Mouse (Mus musculus): ENCODE measurements around the gene Gclm. TPM values are rescaled to one million over a fixed set of nuclear protein-coding genes. Genes with fewer than 3 reads are reported as not detected.

Gclm gene
- 111 and 137 TPM in 2 replicates for polyA plus RNA-seq (2012; rRNA removed)

DNA sequence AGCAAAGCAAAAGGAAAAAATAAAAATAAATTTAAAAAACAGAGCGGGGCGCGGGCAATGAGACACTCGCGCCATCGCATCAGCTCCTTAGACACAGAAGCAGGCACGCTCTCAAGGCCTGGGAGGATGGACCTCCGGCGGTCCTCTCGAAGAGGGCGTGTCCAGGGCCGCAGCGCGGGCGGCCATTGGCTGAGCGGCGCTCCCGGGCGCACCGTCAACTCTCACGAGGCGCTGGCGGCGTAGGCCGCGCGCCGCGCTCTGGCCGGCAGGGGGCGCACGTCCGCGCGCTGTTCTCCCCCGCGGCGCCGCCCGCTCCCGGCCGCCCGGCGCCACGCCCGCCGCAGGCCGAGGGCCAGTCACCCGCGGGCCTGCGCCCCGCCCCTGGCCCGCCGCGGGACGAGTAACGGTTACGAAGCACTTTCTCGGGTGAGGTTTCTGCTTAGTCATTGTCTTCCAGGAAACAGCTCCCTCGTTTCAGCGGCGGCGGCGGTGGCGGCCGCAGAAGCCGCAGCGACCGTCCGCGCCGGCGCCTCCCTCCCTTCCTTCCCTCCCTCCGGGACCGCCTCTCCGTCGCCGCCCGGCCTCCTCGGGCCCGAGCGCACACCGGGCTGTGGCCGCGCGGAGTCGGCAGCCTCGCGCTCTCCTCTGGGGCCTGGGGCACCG, at the start of gene Gclm:
Gclm (plus strand) TSS at position 343 of the 663 bp plus-strand sequence.

DNA sequence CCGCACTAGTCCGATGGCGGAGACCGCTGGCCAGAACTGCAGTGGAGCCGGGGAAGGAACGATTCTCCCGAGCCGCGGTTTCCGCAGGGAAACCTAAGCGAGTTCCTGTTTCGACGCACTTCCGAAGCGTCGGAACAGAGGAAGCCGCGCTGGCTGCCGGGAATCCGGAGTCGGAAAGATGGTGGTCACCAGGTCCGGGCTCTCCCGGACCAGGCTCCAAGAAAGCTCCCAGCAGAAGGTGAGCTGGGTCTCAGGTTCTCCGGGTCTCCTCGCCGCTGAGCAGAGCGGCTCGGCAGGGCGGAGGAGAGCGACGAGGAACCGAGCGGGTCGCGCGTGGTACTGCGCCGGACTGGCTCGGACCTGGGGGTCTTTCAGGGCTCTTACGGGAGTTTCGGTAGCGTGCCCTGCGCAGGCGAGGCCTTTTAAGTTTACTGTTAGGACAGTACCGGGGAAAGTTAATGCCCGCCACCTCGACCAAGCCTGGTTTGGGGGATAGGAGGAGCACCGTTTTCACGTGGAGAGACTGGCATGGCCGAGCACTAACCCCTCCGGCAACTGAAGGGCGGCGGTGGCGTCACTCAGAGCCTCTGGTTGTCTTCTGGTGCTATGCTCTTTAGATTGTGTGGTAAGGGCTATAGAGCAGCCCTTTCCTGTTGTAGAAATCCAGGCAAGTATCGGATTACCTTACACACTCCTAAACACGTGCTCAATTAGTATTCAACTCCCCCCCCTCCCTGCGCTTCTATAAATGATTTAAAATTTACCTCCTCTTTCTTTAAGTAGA, 29.1 kb downstream of the Gclm start, which contains the start of gene Dnttip2:
Dnttip2 (plus strand) TSS at position 148 of the 784 bp plus-strand sequence.

DNA sequence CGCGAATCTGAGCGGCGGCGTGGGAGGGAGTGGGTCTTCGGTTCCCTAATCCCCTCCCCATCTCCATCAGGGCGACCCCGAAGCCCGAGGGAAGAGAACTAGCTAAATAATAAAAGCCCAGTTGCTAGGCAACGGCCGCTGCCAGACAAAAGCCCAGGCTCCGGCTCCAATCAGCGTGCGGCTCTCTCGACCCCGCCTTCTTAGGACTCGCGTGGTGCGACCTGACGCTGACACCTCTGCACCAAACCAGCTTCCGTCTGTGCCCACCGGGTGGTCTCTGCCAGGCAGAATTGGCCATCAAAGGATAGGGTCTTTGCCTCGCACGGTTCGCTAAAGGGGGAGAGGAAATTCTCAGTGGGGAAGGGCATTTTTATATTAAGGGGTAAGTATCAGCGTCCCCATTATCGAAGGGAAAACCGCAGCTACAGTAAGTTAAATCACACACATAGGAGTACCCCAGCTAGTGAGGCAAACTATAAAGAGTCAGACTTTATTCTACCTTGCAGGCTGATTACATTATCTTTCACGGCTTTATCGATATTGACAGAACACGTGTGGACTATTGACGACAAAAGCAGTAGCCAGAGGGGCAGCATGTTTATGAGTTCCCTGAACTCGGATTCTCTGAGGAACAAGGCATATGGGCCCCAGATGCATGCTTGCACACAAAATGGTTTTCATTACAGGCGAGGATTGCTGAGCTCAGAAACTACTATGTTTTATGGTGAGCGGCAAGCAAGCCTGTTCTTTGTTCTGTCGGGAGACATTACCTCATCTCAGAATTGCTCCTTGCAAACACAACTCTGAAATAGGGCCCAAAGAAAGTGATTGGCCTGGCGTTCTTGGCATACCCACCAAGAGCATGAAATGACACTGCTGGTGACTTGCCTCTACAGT, 48.8 kb downstream of the Gclm start, which contains the start of gene Bcar3:
Bcar3 (plus strand) TSS at position 183 of the 897 bp plus-strand sequence.

Other genes with a start within 250 kb of the Gclm start
- gene Abca4, start 201.1 kb upstream of the Gclm start, polyA plus RNA-seq (2012; rRNA removed), result 0.33 and 0.51 TPM in 2 replicates
- 28.5 and 28.9 TPM in 2 replicates for gene Dnttip2, start 28.8 kb downstream of the Gclm start, polyA plus RNA-seq (2012; rRNA removed)
- 3.7 TPM in 2 replicates for gene Bcar3, start 48.6 kb downstream of the Gclm start, polyA plus RNA-seq (2012; rRNA removed)